Mouse (Mus musculus): ENCODE measurements around the gene Hnrnph3. TPM values are rescaled to one million over a fixed set of nuclear protein-coding genes. Genes with fewer than 3 reads are reported as not detected.
"Not testable (repeated sequence)": the region's sequence is repeated elsewhere in the genome, so short reads cannot be mapped to it uniquely, and the experiment has no call there.

The Hnrnph3 gene
- polyA plus RNA-seq, 1 experiment from 2014 or later, result 55.8 TPM

DNA sequence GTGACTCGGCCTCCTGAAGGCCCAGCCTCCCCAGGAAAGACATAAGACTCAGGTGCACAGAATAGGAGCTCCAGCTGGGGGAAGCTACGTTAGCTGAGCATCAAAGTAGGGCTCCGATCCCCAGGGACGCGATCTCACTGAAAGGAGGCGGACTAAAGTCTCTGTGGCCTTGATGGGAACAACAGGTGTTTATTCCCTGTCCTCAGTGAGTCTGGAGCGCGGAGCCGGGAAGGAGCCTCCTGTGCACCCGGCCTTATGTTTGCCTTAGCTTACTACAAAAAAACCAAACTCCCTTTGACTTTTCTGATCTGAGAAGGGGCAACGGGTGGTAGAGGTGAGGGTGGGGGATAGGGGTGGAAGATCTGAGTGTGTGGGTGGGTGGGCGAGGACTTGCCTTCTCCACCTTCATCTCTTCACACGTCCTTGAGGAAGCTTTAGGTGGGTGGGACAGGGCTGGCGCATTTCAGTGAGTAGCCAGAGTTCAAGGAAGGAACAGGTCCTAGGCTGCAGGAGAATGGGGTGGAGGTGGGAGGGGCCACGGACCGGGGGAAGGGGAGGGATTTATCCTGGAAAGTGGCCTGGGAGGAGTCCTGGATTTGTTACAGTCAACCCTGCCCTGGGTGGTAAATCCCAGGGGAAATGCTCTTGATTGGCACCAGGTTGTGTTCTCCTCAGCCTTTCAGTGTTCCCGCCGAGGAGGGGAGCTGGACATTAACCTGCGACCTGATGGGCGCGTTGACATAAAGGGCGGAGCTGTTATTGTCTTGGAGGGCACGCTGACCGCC lies 33.1 kb upstream of the Hnrnph3 start:
- peak; percentile 53 for DNase-seq (ENCODE audit: low spot score)
- peak; percentile 43 for ATAC-seq (replicated peaks; ENCODE audit: low FRiP score, low TSS enrichment, low read depth)
- Histone ChIP-seq H3K4me3 (ENCODE audit: low read depth, low read length) (no peak overlapping the region), H3K9ac (ENCODE audit: low read length) (no peak overlapping the region), H3K27me3 (replicated peaks; ENCODE audit: control insufficient read depth, insufficient read depth, low read length) (no peaks in the 10 kb centered on the region), H3K4me2 (ENCODE audit: low read length) (no peak overlapping the region), H3K27ac (ENCODE audit: low read depth) (no peak overlapping the region), H3K9me3 (ENCODE audit: control insufficient read depth, low read length) (no peaks in the 10 kb centered on the region), H3K36me3 (ENCODE audit: control insufficient read depth, insufficient read depth, low read length) (no peaks in the 10 kb centered on the region), H3K4me1 (replicated peaks; ENCODE audit: control insufficient read depth, insufficient read depth, low read length) (no peaks in the 10 kb centered on the region)
- 27% methylated on average over 24 of the region's 24 CpGs for WGBS

DNA sequence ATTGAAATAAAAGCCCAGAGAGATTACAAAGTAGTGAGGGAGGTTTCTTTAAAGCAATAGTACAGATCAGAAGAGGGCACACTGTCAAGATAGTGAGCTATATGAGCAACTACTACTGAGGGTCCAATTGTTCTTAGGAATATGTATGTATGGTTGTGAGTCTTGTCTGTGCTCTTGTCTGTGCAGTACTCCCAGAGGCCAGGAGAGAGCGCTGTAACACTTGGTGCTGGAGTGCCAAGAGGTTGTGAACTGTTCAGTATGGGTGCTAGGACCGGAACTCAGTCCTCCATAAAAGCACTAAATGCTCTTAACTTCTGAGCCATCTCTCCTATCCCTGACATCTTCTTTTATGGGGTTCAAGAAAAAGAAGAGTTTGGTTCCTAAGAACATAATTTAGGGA lies 30.6 kb upstream of the Hnrnph3 start:
- H3K27me3 ChIP-seq (replicated peaks; ENCODE audit: control insufficient read depth, insufficient read depth, low read length), result no peaks in the 10 kb centered on the region
- no peaks in the 10 kb centered on the region for H3K4me1 ChIP-seq (replicated peaks; ENCODE audit: control insufficient read depth, insufficient read depth, low read length)
- 76% methylated on average over 2 of the region's 2 CpGs for WGBS
- H3K9me3 ChIP-seq (ENCODE audit: control insufficient read depth, low read length), result no peaks in the 10 kb centered on the region
- no peak for ATAC-seq (replicated peaks; ENCODE audit: low FRiP score, low TSS enrichment, low read depth)
- H3K27ac ChIP-seq (ENCODE audit: low read depth), result no peak overlapping the region
- no peak overlapping the region for H3K9ac ChIP-seq (ENCODE audit: low read length)
- H3K36me3 ChIP-seq (ENCODE audit: control insufficient read depth, insufficient read depth, low read length), result no peaks in the 10 kb centered on the region
- no peak overlapping the region for H3K4me2 ChIP-seq (ENCODE audit: low read length)
- DNase-seq (ENCODE audit: low spot score), result no peak
- H3K4me3 ChIP-seq (ENCODE audit: low read depth, low read length), result no peak overlapping the region

DNA sequence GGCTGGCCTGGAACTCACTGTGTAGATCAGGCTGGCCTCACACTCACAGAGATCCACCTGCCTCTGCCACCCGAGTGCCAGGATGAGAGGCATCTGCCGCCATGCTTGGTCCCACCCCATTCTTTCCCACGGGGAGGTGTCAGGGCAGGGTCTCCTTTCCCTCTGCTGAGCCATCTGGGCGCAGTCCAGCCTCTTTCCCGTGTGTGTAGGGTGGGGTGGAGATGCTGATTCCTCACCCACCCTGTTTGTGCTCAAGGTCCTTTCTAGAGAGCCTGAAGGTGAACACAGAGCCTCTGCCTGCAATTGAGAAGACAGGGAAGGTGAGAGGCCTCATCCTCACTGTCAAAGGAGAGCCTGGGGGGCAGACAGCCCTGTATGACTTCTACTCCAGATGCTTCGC lies 30.1 kb upstream of the Hnrnph3 start:
- not testable (repeated sequence) for H3K27me3 ChIP-seq (replicated peaks; ENCODE audit: control insufficient read depth, insufficient read depth, low read length); H3K9ac ChIP-seq (ENCODE audit: low read length); H3K4me1 ChIP-seq (replicated peaks; ENCODE audit: control insufficient read depth, insufficient read depth, low read length); H3K4me3 ChIP-seq (ENCODE audit: low read depth, low read length); H3K9me3 ChIP-seq (ENCODE audit: control insufficient read depth, low read length); DNase-seq (ENCODE audit: low spot score); H3K27ac ChIP-seq (ENCODE audit: low read depth); H3K36me3 ChIP-seq (ENCODE audit: control insufficient read depth, insufficient read depth, low read length); H3K4me2 ChIP-seq (ENCODE audit: low read length); ATAC-seq (replicated peaks; ENCODE audit: low FRiP score, low TSS enrichment, low read depth)
- 88% methylated on average over 6 of the region's 6 CpGs for WGBS

GRCm38 (mm10) chr10:63053007-63053406 lies 29.0 kb upstream of the Hnrnph3 start:
- Histone ChIP-seq H3K27me3 (replicated peaks; ENCODE audit: control insufficient read depth, insufficient read depth, low read length) (no peaks in the 10 kb centered on the region), H3K4me1 (replicated peaks; ENCODE audit: control insufficient read depth, insufficient read depth, low read length) (no peaks in the 10 kb centered on the region), H3K9ac (ENCODE audit: low read length) (no peak overlapping the region), H3K27ac (ENCODE audit: low read depth) (no peak overlapping the region), H3K9me3 (ENCODE audit: control insufficient read depth, low read length) (no peaks in the 10 kb centered on the region), H3K4me2 (ENCODE audit: low read length) (no peak overlapping the region), H3K36me3 (ENCODE audit: control insufficient read depth, insufficient read depth, low read length) (no peaks in the 10 kb centered on the region), H3K4me3 (ENCODE audit: low read depth, low read length) (no peak overlapping the region)
- DNase-seq (ENCODE audit: low spot score) (no peak), ATAC-seq (replicated peaks; ENCODE audit: low FRiP score, low TSS enrichment, low read depth) (no peak)
- 55% methylated on average over 6 of the region's 6 CpGs for WGBS

DNA sequence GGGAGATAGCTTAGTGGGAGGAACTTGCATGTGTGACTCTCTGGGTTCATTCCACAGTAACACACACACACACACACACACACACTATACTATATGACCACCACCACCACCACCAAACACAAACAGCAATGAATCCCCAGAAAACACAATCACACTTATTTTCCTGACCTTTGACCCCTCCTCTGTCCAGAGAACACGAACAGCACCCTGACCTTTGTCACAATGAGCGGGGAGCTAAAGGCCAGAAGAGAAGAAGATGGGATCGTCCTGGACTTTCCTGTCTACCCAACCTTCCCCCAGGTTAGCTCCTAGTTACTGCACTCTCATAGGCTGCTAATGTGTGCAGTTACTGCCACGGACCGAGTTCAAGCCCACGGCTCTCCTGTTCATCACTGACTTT lies 28.0 kb upstream of the Hnrnph3 start:
- Histone ChIP-seq H3K27ac (ENCODE audit: low read depth) (no peak overlapping the region), H3K4me2 (ENCODE audit: low read length) (no peak overlapping the region), H3K4me1 (replicated peaks; ENCODE audit: control insufficient read depth, insufficient read depth, low read length) (no peaks in the 10 kb centered on the region), H3K9me3 (ENCODE audit: control insufficient read depth, low read length) (no peaks in the 10 kb centered on the region), H3K27me3 (replicated peaks; ENCODE audit: control insufficient read depth, insufficient read depth, low read length) (no peaks in the 10 kb centered on the region), H3K36me3 (ENCODE audit: control insufficient read depth, insufficient read depth, low read length) (no peaks in the 10 kb centered on the region), H3K4me3 (ENCODE audit: low read depth, low read length) (no peak overlapping the region), H3K9ac (ENCODE audit: low read length) (no peak overlapping the region)
- ATAC-seq (replicated peaks; ENCODE audit: low FRiP score, low TSS enrichment, low read depth) (no peak), DNase-seq (ENCODE audit: low spot score) (no peak)
- WGBS, result 76% methylated on average over 6 of the region's 6 CpGs

DNA sequence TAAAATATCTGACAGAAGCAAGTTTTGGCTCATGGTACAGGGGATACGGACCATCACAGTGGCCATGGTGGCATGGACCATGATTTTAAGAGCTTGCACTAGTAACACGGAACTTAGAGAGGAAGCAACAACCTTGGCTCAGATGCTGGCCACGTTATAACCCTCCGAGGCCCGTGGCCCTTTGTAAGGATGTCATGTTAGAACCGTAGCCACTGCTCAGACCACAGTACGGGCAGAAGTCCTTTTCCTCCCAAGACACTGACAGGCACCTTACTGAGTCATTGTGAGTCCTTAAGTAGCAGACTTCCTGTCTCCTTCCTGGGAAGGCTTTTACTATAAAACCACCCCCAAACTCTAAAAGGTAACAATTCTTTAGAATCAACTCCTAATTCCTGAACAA lies 27.2 kb upstream of the Hnrnph3 start:
- DNase-seq (ENCODE audit: low spot score) (no peak), ATAC-seq (replicated peaks; ENCODE audit: low FRiP score, low TSS enrichment, low read depth) (no peak)
- no peaks in the 10 kb centered on the region for H3K9me3 ChIP-seq (ENCODE audit: control insufficient read depth, low read length)
- H3K4me3 ChIP-seq (ENCODE audit: low read depth, low read length), result no peak overlapping the region
- H3K9ac ChIP-seq (ENCODE audit: low read length), result no peak overlapping the region
- H3K4me2 ChIP-seq (ENCODE audit: low read length), result no peak overlapping the region
- H3K27me3 ChIP-seq (replicated peaks; ENCODE audit: control insufficient read depth, insufficient read depth, low read length), result no peaks in the 10 kb centered on the region
- no peak overlapping the region for H3K27ac ChIP-seq (ENCODE audit: low read depth)
- no peaks in the 10 kb centered on the region for H3K36me3 ChIP-seq (ENCODE audit: control insufficient read depth, insufficient read depth, low read length)
- no peaks in the 10 kb centered on the region for H3K4me1 ChIP-seq (replicated peaks; ENCODE audit: control insufficient read depth, insufficient read depth, low read length)
- WGBS, result 66% methylated on average over 7 of the region's 7 CpGs

GRCm38 (mm10) chr10:63049106-63049505 lies 25.1 kb upstream of the Hnrnph3 start:
- no peaks in the 10 kb centered on the region for H3K27me3 ChIP-seq (replicated peaks; ENCODE audit: control insufficient read depth, insufficient read depth, low read length)
- no peaks in the 10 kb centered on the region for H3K4me1 ChIP-seq (replicated peaks; ENCODE audit: control insufficient read depth, insufficient read depth, low read length)
- H3K27ac ChIP-seq (ENCODE audit: low read depth), result no peak overlapping the region
- 77% methylated on average over 1 of the region's 2 CpGs for WGBS
- DNase-seq (ENCODE audit: low spot score) (no peak), ATAC-seq (replicated peaks; ENCODE audit: low FRiP score, low TSS enrichment, low read depth) (no peak)
- H3K36me3 ChIP-seq (ENCODE audit: control insufficient read depth, insufficient read depth, low read length), result no peaks in the 10 kb centered on the region
- no peaks in the 10 kb centered on the region for H3K9me3 ChIP-seq (ENCODE audit: control insufficient read depth, low read length)
- H3K4me2 ChIP-seq (ENCODE audit: low read length), result no peak overlapping the region
- no peak overlapping the region for H3K9ac ChIP-seq (ENCODE audit: low read length)
- no peak overlapping the region for H3K4me3 ChIP-seq (ENCODE audit: low read depth, low read length)

DNA sequence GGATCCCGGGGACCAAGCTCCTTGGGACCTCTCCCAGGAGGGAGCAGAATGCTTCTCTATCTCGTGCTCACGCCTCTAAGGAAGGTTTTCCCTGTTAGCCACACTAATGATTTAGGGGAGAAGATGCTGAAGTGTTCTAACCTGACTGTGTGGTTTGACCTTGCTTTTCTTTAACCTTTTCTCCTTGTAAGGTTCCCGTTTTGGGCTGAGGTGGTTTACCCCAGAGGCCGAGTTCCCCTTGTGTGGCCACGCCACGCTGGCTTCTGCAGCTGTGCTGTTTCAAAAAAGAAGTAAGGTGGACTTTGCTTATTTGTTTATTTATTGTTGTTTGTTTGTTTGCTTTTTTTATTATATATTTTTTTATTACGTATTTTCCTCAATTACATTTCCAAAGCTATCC lies 23.7 kb upstream of the Hnrnph3 start:
- Histone ChIP-seq H3K9ac (ENCODE audit: low read length) (no peak overlapping the region), H3K36me3 (ENCODE audit: control insufficient read depth, insufficient read depth, low read length) (no peaks in the 10 kb centered on the region), H3K4me1 (replicated peaks; ENCODE audit: control insufficient read depth, insufficient read depth, low read length) (no peaks in the 10 kb centered on the region), H3K4me2 (ENCODE audit: low read length) (no peak overlapping the region), H3K4me3 (ENCODE audit: low read depth, low read length) (no peak overlapping the region), H3K9me3 (ENCODE audit: control insufficient read depth, low read length) (no peaks in the 10 kb centered on the region), H3K27ac (ENCODE audit: low read depth) (no peak overlapping the region), H3K27me3 (replicated peaks; ENCODE audit: control insufficient read depth, insufficient read depth, low read length) (no peaks in the 10 kb centered on the region)
- DNase-seq (ENCODE audit: low spot score) (no peak), ATAC-seq (replicated peaks; ENCODE audit: low FRiP score, low TSS enrichment, low read depth) (no peak)
- 89% methylated on average over 8 of the region's 8 CpGs for WGBS

DNA sequence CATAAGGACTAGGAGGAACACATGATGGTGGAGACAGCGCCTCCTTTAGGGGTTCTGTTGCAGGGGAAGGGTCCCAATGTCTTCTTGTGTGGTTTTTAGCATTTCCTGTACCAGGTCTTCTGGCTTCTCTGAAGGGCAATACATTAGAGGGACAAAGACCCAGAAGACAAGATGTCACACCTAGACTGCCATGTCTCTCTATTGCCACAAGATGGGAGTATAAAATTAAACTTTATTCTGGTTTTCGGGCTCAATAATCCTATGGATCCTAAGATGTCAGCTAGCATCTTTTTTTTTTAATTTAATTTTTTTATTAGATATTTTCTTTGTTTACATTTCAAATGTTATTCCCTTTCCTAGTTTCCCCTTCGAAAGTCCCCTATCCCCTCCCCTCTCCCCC lies 19.1 kb upstream of the Hnrnph3 start:
- H3K4me2 ChIP-seq (ENCODE audit: low read length), result no peak overlapping the region
- no peaks in the 10 kb centered on the region for H3K4me1 ChIP-seq (replicated peaks; ENCODE audit: control insufficient read depth, insufficient read depth, low read length)
- ATAC-seq (replicated peaks; ENCODE audit: low FRiP score, low TSS enrichment, low read depth) (no peak), DNase-seq (ENCODE audit: low spot score) (no peak)
- 72% methylated on average over 3 of the region's 3 CpGs for WGBS
- H3K27ac ChIP-seq (ENCODE audit: low read depth), result no peak overlapping the region
- H3K9ac ChIP-seq (ENCODE audit: low read length), result no peak overlapping the region
- H3K4me3 ChIP-seq (ENCODE audit: low read depth, low read length), result no peak overlapping the region
- no peaks in the 10 kb centered on the region for H3K36me3 ChIP-seq (ENCODE audit: control insufficient read depth, insufficient read depth, low read length)
- no peaks in the 10 kb centered on the region for H3K27me3 ChIP-seq (replicated peaks; ENCODE audit: control insufficient read depth, insufficient read depth, low read length)
- H3K9me3 ChIP-seq (ENCODE audit: control insufficient read depth, low read length), result no peaks in the 10 kb centered on the region
